Mouse (Mus musculus): ENCODE results near the gene Auts2. TPM values are rescaled to one million over a fixed set of nuclear protein-coding genes. Genes with fewer than 3 reads are reported as not detected.

Gene Auts2
- polyA plus RNA-seq, 1 experiment from 2014 or later: 32.6 TPM

DNA sequence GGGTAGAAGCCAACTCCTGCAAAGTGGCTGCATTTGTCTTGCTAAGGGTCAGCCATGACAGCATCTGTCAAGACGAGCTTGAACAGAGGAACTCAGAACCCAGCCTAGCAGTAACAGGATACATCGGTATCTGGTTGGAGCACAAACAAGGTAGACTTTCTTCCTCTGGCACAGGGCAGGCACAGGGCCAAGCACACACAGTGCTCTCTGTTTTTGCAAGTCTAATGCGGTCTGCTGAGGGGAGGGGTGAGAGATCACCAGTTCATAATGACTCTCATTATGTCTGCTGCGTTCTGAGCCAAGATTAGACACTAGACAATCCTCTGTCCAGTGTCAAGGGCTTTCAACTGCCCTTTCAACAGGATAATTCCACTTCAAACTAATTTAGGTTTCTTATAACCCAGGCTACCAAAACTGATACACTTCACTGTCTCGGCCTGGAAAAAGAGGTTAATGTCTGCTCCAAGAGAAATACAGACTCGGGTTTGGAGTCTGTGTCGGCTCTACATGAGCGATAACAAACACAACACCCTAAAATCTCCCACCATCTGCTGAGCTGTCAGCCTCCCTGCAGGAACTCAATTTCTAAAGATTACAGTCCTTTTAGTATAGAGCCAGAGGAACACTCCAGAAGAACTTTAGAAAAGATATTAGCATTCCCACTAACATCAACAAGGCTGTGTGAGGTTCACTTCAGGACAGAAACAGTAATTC is 313.3 kb downstream of the Auts2 start:
- ATAC-seq (ENCODE audit: low FRiP score, low TSS enrichment): 0 out of 2 replicates have a peak, but pooled peaks have one; percentile 32
- no peak overlapping the region for H3K27ac ChIP-seq (ENCODE audit: low read depth, low read length)
- peaks cover 3% of the 10 kb centered on the region; the same call in 1 of the 2 replicates for H3K9me3 ChIP-seq (ENCODE audit: control insufficient read depth, low read length)
- peaks cover 20% of the 10 kb centered on the region for H3K4me1 ChIP-seq (ENCODE audit: control insufficient read depth, insufficient read depth, low read length)
- H3K36me3 ChIP-seq (ENCODE audit: control insufficient read depth, insufficient read depth, low read length): no peaks in the 10 kb centered on the region
- H3K9ac ChIP-seq (ENCODE audit: low read depth, low read length): no peak overlapping the region
- H3K27me3 ChIP-seq (ENCODE audit: control insufficient read depth, insufficient read depth, low read length): no peaks in the 10 kb centered on the region
- 16% methylated on average over 8 of the region's 8 CpGs for WGBS
- H3K4me2 ChIP-seq (replicated peaks; ENCODE audit: low read depth, low read length): no peak overlapping the region
- H3K4me3 ChIP-seq (ENCODE audit: low read length): no peak overlapping the region

- H3K9ac ChIP-seq (ENCODE audit: low read depth, low read length): no peak overlapping the region
- ATAC-seq (ENCODE audit: low FRiP score, low TSS enrichment): no peak
- 45% methylated on average over 1 of the region's 1 CpGs for WGBS
- no peak overlapping the region for H3K4me2 ChIP-seq (replicated peaks; ENCODE audit: low read depth, low read length)
- H3K4me3 ChIP-seq (ENCODE audit: low read length): no peak overlapping the region
- H3K36me3 ChIP-seq (ENCODE audit: control insufficient read depth, insufficient read depth, low read length): no peaks in the 10 kb centered on the region
- no peaks in the 10 kb centered on the region for H3K27me3 ChIP-seq (ENCODE audit: control insufficient read depth, insufficient read depth, low read length)
- H3K9me3 ChIP-seq (ENCODE audit: control insufficient read depth, low read length): peaks cover 3% of the 10 kb centered on the region; the same call in 1 of the 2 replicates
- H3K27ac ChIP-seq (ENCODE audit: low read depth, low read length): no peak overlapping the region
- peaks cover 20% of the 10 kb centered on the region for H3K4me1 ChIP-seq (ENCODE audit: control insufficient read depth, insufficient read depth, low read length)
Observed at GRCm38 (mm10) chr5:132229023-132229422, 314.1 kb downstream of the Auts2 start.

- H3K4me3 ChIP-seq (ENCODE audit: low read length): no peak overlapping the region
- no peak overlapping the region for H3K27ac ChIP-seq (ENCODE audit: low read depth, low read length)
- no peak for ATAC-seq (ENCODE audit: low FRiP score, low TSS enrichment)
- H3K27me3 ChIP-seq (ENCODE audit: control insufficient read depth, insufficient read depth, low read length): no peaks in the 10 kb centered on the region
- 0 out of 2 replicates have a peak, but pooled peaks cover 2% of the 10 kb centered on the region for H3K4me1 ChIP-seq (ENCODE audit: control insufficient read depth, insufficient read depth, low read length)
- no peak overlapping the region for H3K9ac ChIP-seq (ENCODE audit: low read depth, low read length)
- H3K9me3 ChIP-seq (ENCODE audit: control insufficient read depth, low read length): peaks cover 3% of the 10 kb centered on the region; the same call in 1 of the 2 replicates
- H3K36me3 ChIP-seq (ENCODE audit: control insufficient read depth, insufficient read depth, low read length): no peaks in the 10 kb centered on the region
- WGBS: 93% methylated on average over 12 of the region's 12 CpGs
- H3K4me2 ChIP-seq (replicated peaks; ENCODE audit: low read depth, low read length): no peak overlapping the region
Observed at GRCm38 (mm10) chr5:132220376-132220930, 322.7 kb downstream of the Auts2 start.

DNA sequence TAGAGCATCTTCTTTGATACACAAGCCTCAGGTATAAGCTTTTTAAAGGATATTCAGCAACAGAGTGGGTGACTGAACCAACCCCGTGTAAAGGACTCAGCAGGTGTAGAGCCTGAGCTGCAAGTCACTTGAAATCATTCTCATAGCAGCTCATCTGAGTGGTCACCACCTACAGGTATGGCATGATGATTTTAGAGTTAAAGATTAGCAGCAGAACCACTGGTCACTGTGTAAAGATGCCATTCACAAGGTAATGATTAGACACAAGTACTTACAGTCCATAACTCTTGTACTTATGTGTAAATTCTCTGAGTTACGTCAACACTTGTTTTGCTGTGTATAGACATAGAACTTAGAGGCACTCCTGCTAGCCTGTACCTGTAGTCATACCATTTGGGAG is 327.0 kb downstream of the Auts2 start:
- Histone ChIP-seq H3K36me3 (ENCODE audit: control insufficient read depth, insufficient read depth, low read length) (no peaks in the 10 kb centered on the region), H3K4me1 (ENCODE audit: control insufficient read depth, insufficient read depth, low read length) (0 out of 2 replicates have a peak, but pooled peaks cover 2% of the 10 kb centered on the region), H3K4me3 (ENCODE audit: low read length) (no peak overlapping the region), H3K9me3 (ENCODE audit: control insufficient read depth, low read length) (no peaks in the 10 kb centered on the region), H3K27me3 (ENCODE audit: control insufficient read depth, insufficient read depth, low read length) (no peaks in the 10 kb centered on the region), H3K9ac (ENCODE audit: low read depth, low read length) (no peak overlapping the region), H3K4me2 (replicated peaks; ENCODE audit: low read depth, low read length) (no peak overlapping the region), H3K27ac (ENCODE audit: low read depth, low read length) (no peak overlapping the region)
- 90% methylated on average over 2 of the region's 2 CpGs for WGBS
- no peak for ATAC-seq (ENCODE audit: low FRiP score, low TSS enrichment)

- H3K27me3 ChIP-seq (ENCODE audit: control insufficient read depth, insufficient read depth, low read length): no peaks in the 10 kb centered on the region
- no peak overlapping the region for H3K4me3 ChIP-seq (ENCODE audit: low read length)
- no peaks in the 10 kb centered on the region for H3K36me3 ChIP-seq (ENCODE audit: control insufficient read depth, insufficient read depth, low read length)
- WGBS: 45% methylated on average over 2 of the region's 2 CpGs
- H3K4me1 ChIP-seq (ENCODE audit: control insufficient read depth, insufficient read depth, low read length): 0 out of 2 replicates have a peak, but pooled peaks cover 2% of the 10 kb centered on the region
- H3K9me3 ChIP-seq (ENCODE audit: control insufficient read depth, low read length): no peaks in the 10 kb centered on the region
- no peak overlapping the region for H3K27ac ChIP-seq (ENCODE audit: low read depth, low read length)
- no peak for ATAC-seq (ENCODE audit: low FRiP score, low TSS enrichment)
- no peak overlapping the region for H3K4me2 ChIP-seq (replicated peaks; ENCODE audit: low read depth, low read length)
- H3K9ac ChIP-seq (ENCODE audit: low read depth, low read length): no peak overlapping the region
Observed at GRCm38 (mm10) chr5:132212446-132212845, 330.7 kb downstream of the Auts2 start.

- Histone ChIP-seq H3K27ac (ENCODE audit: low read depth, low read length) (no peak overlapping the region), H3K27me3 (ENCODE audit: control insufficient read depth, insufficient read depth, low read length) (no peaks in the 10 kb centered on the region), H3K4me2 (replicated peaks; ENCODE audit: low read depth, low read length) (no peak overlapping the region), H3K9ac (ENCODE audit: low read depth, low read length) (no peak overlapping the region), H3K36me3 (ENCODE audit: control insufficient read depth, insufficient read depth, low read length) (no peaks in the 10 kb centered on the region), H3K9me3 (ENCODE audit: control insufficient read depth, low read length) (no peaks in the 10 kb centered on the region), H3K4me1 (ENCODE audit: control insufficient read depth, insufficient read depth, low read length) (no peaks in the 10 kb centered on the region), H3K4me3 (ENCODE audit: low read length) (no peak overlapping the region)
- no peak for ATAC-seq (ENCODE audit: low FRiP score, low TSS enrichment)
Observed at GRCm38 (mm10) chr5:132209694-132210093, 333.4 kb downstream of the Auts2 start.

- ATAC-seq (ENCODE audit: low FRiP score, low TSS enrichment): no peak
- 89% methylated on average over 1 of the region's 1 CpGs for WGBS
- Histone ChIP-seq H3K9me3 (ENCODE audit: control insufficient read depth, low read length) (no peaks in the 10 kb centered on the region), H3K4me2 (replicated peaks; ENCODE audit: low read depth, low read length) (no peak overlapping the region), H3K4me1 (ENCODE audit: control insufficient read depth, insufficient read depth, low read length) (peaks cover 4% of the 10 kb centered on the region; the same call in 1 of the 2 replicates), H3K9ac (ENCODE audit: low read depth, low read length) (no peak overlapping the region), H3K27me3 (ENCODE audit: control insufficient read depth, insufficient read depth, low read length) (no peaks in the 10 kb centered on the region), H3K4me3 (ENCODE audit: low read length) (no peak overlapping the region), H3K36me3 (ENCODE audit: control insufficient read depth, insufficient read depth, low read length) (no peaks in the 10 kb centered on the region), H3K27ac (ENCODE audit: low read depth, low read length) (no peak overlapping the region)
Observed at GRCm38 (mm10) chr5:132206220-132206619, 336.9 kb downstream of the Auts2 start.

DNA sequence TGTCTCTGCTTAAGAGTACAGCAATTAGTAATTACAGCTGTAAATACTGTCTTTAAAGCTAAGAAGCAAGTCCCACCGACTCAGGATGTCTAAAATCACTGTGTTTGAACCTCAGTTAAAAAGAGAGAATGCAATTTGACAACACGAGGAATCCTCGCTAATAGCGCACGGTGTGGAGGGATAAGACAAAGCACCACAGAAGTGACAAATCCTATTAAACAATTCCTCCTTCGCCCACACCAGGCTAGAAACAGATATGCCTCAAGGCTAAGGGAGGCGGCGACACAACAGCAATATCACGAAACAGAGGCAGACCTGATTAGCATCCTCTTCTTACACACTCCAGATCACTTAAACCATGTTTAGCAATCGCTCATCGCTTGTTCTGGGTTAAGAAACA is 339.3 kb downstream of the Auts2 start:
- Histone ChIP-seq H3K27me3 (ENCODE audit: control insufficient read depth, insufficient read depth, low read length) (no peaks in the 10 kb centered on the region), H3K9ac (ENCODE audit: low read depth, low read length) (no peak overlapping the region), H3K4me2 (replicated peaks; ENCODE audit: low read depth, low read length) (no peak overlapping the region), H3K4me1 (ENCODE audit: control insufficient read depth, insufficient read depth, low read length) (peaks cover 18% of the 10 kb centered on the region), H3K27ac (ENCODE audit: low read depth, low read length) (no peak overlapping the region), H3K9me3 (ENCODE audit: control insufficient read depth, low read length) (no peaks in the 10 kb centered on the region), H3K36me3 (ENCODE audit: control insufficient read depth, insufficient read depth, low read length) (no peaks in the 10 kb centered on the region), H3K4me3 (ENCODE audit: low read length) (no peak overlapping the region)
- WGBS: 82% methylated on average over 11 of the region's 11 CpGs
- no peak for ATAC-seq (ENCODE audit: low FRiP score, low TSS enrichment)

- H3K4me2 ChIP-seq (replicated peaks; ENCODE audit: low read depth, low read length): no peak overlapping the region
- WGBS: 18% methylated on average over 4 of the region's 4 CpGs
- H3K9ac ChIP-seq (ENCODE audit: low read depth, low read length): no peak overlapping the region
- H3K4me3 ChIP-seq (ENCODE audit: low read length): no peak overlapping the region
- no peak for ATAC-seq (ENCODE audit: low FRiP score, low TSS enrichment)
- peaks cover 18% of the 10 kb centered on the region for H3K4me1 ChIP-seq (ENCODE audit: control insufficient read depth, insufficient read depth, low read length)
- no peaks in the 10 kb centered on the region for H3K36me3 ChIP-seq (ENCODE audit: control insufficient read depth, insufficient read depth, low read length)
- H3K9me3 ChIP-seq (ENCODE audit: control insufficient read depth, low read length): no peaks in the 10 kb centered on the region
- H3K27me3 ChIP-seq (ENCODE audit: control insufficient read depth, insufficient read depth, low read length): no peaks in the 10 kb centered on the region
- H3K27ac ChIP-seq (ENCODE audit: low read depth, low read length): peak overlapping the region; percentile 20; the same call in 1 of the 2 replicates
Observed at GRCm38 (mm10) chr5:132201077-132201645, 342.0 kb downstream of the Auts2 start.

Data from kidney, embryonic 14.5 days (tissue).